Mouse (Mus musculus) CH12.LX (cell line): ENCODE data around the gene Emc1. TPM values are rescaled to one million over a fixed set of nuclear protein-coding genes. Genes with fewer than 3 reads are reported as not detected.
A peak's percentile ranks its signal among the peaks of the same experiment; 100 is the strongest.

Experiments used
- DNase-seq: peaks from one replicate; pipeline ENCODE4 v3.0.0-alpha.2; 2013; ENCODE audit errors: extremely low read depth
- H3K27ac ChIP-seq: 2 replicates; pipeline ENCODE4 v1.5.1; 2012; ENCODE audit warnings: low read depth, mild to moderate bottlenecking, control low read depth, moderate library complexity; ENCODE audit not compliant: insufficient read depth
- H3K27me3 ChIP-seq: replicated peaks from 2 replicates; pipeline ENCODE3; 2012; ENCODE audit warnings: inconsistent platforms
- H3K36me3 ChIP-seq, 2 experiments: replicated peaks in 1 of 2; 2 replicates each; pipeline versions ENCODE3 to v1.6.1; 2012; ENCODE audit warnings: inconsistent platforms in 1 of 2, low read length in 1 of 2, mild to moderate bottlenecking in 1 of 2, mixed read lengths in 1 of 2, moderate library complexity in 1 of 2; ENCODE audit not compliant: control insufficient read depth in 1 of 2, insufficient read depth in 1 of 2
- H3K4me1 ChIP-seq, 2 experiments: 2 replicates each; pipeline ENCODE4 v1.6.1; 2012; ENCODE audit warnings: inconsistent platforms in 1 of 2, moderate library complexity in 1 of 2; ENCODE audit not compliant: insufficient read depth in 2 of 2, control insufficient read depth in 1 of 2
- H3K4me2 ChIP-seq: 2 replicates; pipeline ENCODE4 v1.6.1; 2012; ENCODE audit warnings: low read depth, mild to moderate bottlenecking, control low read depth; ENCODE audit not compliant: poor library complexity, insufficient read depth, severe bottlenecking
- H3K4me3 ChIP-seq, 3 experiments: fragments of 150-350 bp in 1 of 3; sonication (generic) in 1 of 3; replicated peaks in 1 of 3; 2 replicates each; pipeline versions ENCODE3 to v1.5.1; 2011 to 2012; ENCODE audit warnings: low read depth in 2 of 3, low read length in 2 of 3, mild to moderate bottlenecking in 2 of 3, moderate library complexity in 2 of 3, control low read depth in 1 of 3, improper control_type of control experiment in 1 of 3, inconsistent platforms in 1 of 3, mixed read lengths in 1 of 3; ENCODE audit not compliant: poor library complexity in 1 of 3
- H3K79me2 ChIP-seq: replicated peaks from 2 replicates; pipeline ENCODE4 v1.6.1; 2012; ENCODE audit warnings: mild to moderate bottlenecking, moderate library complexity; ENCODE audit not compliant: control insufficient read depth, poor library complexity, insufficient read depth, severe bottlenecking; ENCODE audit errors: extremely low read depth
- H3K9ac ChIP-seq: 2 replicates; pipeline ENCODE4 v1.6.1; 2012; ENCODE audit warnings: low read depth, mild to moderate bottlenecking, control low read depth, moderate library complexity; ENCODE audit not compliant: insufficient read depth
- H3K9me3 ChIP-seq: replicated peaks from 2 replicates; pipeline ENCODE3; 2012; ENCODE audit warnings: low read length, inconsistent platforms, mixed read lengths
- CHD1 ChIP-seq: IDR thresholded peaks from 2 replicates; pipeline ENCODE4 v1.6.1; 2012; ENCODE audit warnings: low read depth, low read length, improper control_type of control experiment, inconsistent platforms
- ELF1 ChIP-seq: IDR thresholded peaks from 2 replicates; pipeline ENCODE4 v1.6.1; 2014; ENCODE audit warnings: low read depth, mild to moderate bottlenecking, inconsistent platforms, low read length, improper control_type of control experiment
- HCFC1 ChIP-seq: IDR thresholded peaks from 2 replicates; pipeline ENCODE4 v1.6.1; 2012; ENCODE audit warnings: low read depth, mild to moderate bottlenecking, inconsistent platforms, low read length, improper control_type of control experiment
- IRF4 ChIP-seq: IDR thresholded peaks from 2 replicates; pipeline ENCODE4 v1.6.1; 2014; ENCODE audit warnings: low read depth, mild to moderate bottlenecking, inconsistent platforms, low read length, improper control_type of control experiment
- JUN ChIP-seq: IDR thresholded peaks from 2 replicates; pipeline ENCODE4 v1.6.1; 2011; ENCODE audit warnings: low read depth, mild to moderate bottlenecking, low read length, improper control_type of control experiment, moderate library complexity; ENCODE audit not compliant: insufficient read depth
- JUND ChIP-seq: conservative IDR thresholded peaks from 2 replicates; pipeline ENCODE4 v1.6.1; 2011; ENCODE audit warnings: low read depth, low read length, improper control_type of control experiment
- KAT2A ChIP-seq: IDR thresholded peaks from 2 replicates; pipeline ENCODE4 v1.6.1; 2012; ENCODE audit warnings: low read length, improper control_type of control experiment, inconsistent platforms; ENCODE audit not compliant: insufficient replicate concordance
- MAFK ChIP-seq: IDR thresholded peaks from 2 replicates; pipeline ENCODE4 v1.6.1; 2011; ENCODE audit warnings: low read length, improper control_type of control experiment; ENCODE audit not compliant: insufficient replicate concordance
- MAZ ChIP-seq: IDR thresholded peaks from 2 replicates; pipeline ENCODE4 v1.6.1; 2012; ENCODE audit warnings: low read depth, mild to moderate bottlenecking, inconsistent platforms, low read length, improper control_type of control experiment, moderate library complexity
- MEF2A ChIP-seq: IDR thresholded peaks from 2 replicates; pipeline ENCODE4 v1.6.1; 2014; ENCODE audit warnings: low read depth, mild to moderate bottlenecking, inconsistent platforms, low read length, improper control_type of control experiment, borderline replicate concordance
- MYC ChIP-seq: IDR thresholded peaks from 2 replicates; pipeline ENCODE4 v1.6.1; 2011; ENCODE audit warnings: low read depth, mild to moderate bottlenecking, improper control_type of control experiment, low read length
- NELFE ChIP-seq: IDR thresholded peaks from 2 replicates; pipeline ENCODE4 v1.6.1; 2011; ENCODE audit warnings: low read depth, low read length, improper control_type of control experiment
- RCOR1 ChIP-seq: conservative IDR thresholded peaks from 2 replicates; pipeline ENCODE4 v1.6.1; 2012; ENCODE audit warnings: low read depth, mild to moderate bottlenecking, inconsistent platforms, low read length, improper control_type of control experiment
- SIN3A ChIP-seq: IDR thresholded peaks from 2 replicates; pipeline ENCODE4 v1.6.1; 2012; ENCODE audit warnings: low read length, improper control_type of control experiment, inconsistent platforms
- SMC3 ChIP-seq: IDR thresholded peaks from 2 replicates; pipeline ENCODE4 v1.6.1; 2011; ENCODE audit warnings: low read depth, low read length, improper control_type of control experiment
- TCF12 ChIP-seq: IDR thresholded peaks from 2 replicates; pipeline ENCODE4 v1.6.1; 2014; ENCODE audit warnings: low read depth, mild to moderate bottlenecking, inconsistent platforms, low read length, improper control_type of control experiment
- UBTF ChIP-seq: IDR thresholded peaks from 2 replicates; pipeline ENCODE4 v1.6.1; 2012; ENCODE audit warnings: low read depth, mild to moderate bottlenecking, inconsistent platforms, low read length, improper control_type of control experiment, moderate library complexity
- USF1 ChIP-seq: IDR thresholded peaks from 2 replicates; pipeline ENCODE4 v1.6.1; 2014; ENCODE audit warnings: low read depth, mild to moderate bottlenecking, inconsistent platforms, low read length, improper control_type of control experiment
- USF2 ChIP-seq: conservative IDR thresholded peaks from 2 replicates; pipeline ENCODE4 v1.6.1; 2011; ENCODE audit warnings: low read depth, low read length, improper control_type of control experiment
- ZMIZ1 ChIP-seq: IDR thresholded peaks from 2 replicates; pipeline ENCODE4 v1.6.1; 2012; ENCODE audit warnings: low read depth, mild to moderate bottlenecking, inconsistent platforms, low read length, improper control_type of control experiment
- dilution Hi-C: fragments of 300-500 bp; cut with MboI; formaldehyde crosslinking; loops from 2 replicates; pipeline ENCODE4 v1.14.3; 2020; ENCODE audit warnings: low sequenced_read_pairs; ENCODE audit not compliant: extremely low pct_unique_long_range_greater_than_20kb, extremely low pct_ligation_motif_present
- in situ Hi-C: fragments of 300-500 bp; cut with MboI; formaldehyde crosslinking; loops from 3 replicates; pipeline ENCODE4 v1.14.3; 2019; ENCODE audit warnings: low sequenced_read_pairs, low pct_ligation_motif_present, low pct_unique_long_range_greater_than_20kb, mixed read lengths
- polyA plus RNA-seq: library from polyadenylated mRNA; unstranded; fragments of >175 nt; gene quantifications from 2 replicates; pipeline ENCODE4 v1.2.1, GENCODE M21; 2012; ENCODE audit warnings: low read depth; ENCODE audit not compliant: insufficient read length
- total RNA-seq, 2 experiments: library from RNA; depleted of rRNA; stranded (reverse); fragments of 300-350 nt in 1 of 2; fragments of >200 nt in 1 of 2; gene quantifications; 2 replicates each; pipeline ENCODE4 v1.2.3; 2012 to 2014

Gene Emc1
- total and polyA plus RNA-seq, 3 experiments: 12.0 to 25.7 (median 19.1) TPM

DNA sequence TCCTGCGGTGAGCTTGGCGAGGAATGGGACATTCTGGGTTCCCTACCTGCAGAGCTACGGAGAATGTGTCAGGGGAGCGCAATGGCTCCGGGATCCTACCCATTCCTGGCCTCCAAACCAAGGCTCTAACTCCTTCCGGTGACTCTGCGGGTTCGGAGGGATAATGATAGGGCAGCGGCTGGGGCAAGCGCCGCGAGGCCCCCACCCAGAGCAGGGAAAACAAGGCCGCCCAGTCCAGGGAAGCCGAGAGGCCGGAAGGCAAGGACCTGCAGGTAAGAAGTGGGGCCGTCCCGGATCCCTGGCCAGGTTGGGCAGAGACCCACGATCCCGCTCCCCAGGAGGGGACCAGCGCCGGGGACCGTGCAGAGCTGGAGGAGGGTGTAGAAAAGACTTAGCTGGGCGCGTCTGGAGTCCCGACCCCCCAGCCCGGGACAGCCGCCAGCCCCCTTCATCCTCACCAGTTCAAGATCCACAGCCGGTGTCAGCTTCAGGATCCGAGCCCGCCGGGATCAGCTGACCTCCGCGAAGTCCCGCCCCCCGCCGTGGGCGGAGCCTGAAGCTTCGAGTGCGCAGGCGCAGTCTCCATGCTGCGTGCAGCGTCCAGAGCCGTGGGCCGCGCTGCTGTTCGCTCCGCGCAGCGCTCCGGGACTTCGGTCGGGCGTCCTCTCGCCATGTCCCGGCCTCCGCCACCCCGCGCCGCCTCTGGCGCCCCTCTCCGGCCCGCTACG, 42.1 kb upstream of the Emc1 start, which contains the start of the genes Pqlc2 and Akr7a5 (continued):
- no peak for TF ChIP-seq MAFK

DNA sequence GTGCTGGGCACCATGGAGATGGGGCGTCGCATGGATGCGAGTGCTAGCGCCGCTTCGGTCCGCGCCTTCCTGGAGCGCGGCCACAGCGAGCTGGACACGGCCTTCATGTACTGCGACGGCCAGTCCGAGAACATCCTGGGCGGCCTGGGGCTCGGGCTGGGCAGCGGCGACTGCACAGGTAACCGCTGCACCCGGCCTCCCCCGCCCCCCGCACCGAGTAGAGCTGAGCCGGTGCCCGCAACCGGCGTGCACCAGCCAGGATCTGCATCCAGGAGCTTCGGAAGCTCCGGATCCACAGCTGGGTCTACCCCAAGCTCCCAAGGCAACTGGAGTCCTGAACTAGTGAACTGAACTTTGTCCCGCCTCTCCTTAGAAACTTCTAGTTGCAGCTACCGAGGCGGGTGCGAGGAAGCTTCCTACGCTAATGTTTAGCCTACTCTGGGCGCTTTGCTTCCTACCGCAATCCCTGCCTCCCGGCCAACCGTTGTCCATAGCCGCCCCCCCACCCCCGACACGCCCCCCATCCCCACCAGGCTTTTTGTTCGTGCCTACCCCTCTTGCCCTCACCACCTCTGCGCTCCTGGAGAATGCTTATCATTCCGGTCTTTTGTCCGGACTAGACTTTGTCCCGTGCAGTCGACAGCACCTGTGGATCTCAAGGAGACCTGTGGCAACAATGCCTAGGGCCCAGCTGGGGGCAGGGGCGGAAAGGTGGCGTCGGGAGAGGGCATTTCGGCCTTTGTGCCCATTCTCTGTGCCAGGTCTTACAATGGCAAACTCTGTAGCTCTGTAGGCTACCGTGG, 41.3 kb upstream of the Emc1 start:
- H3K79me2 ChIP-seq: no peaks in the 10 kb centered on the region
- H3K4me2 ChIP-seq: peak overlapping the region; percentile 98
- peaks cover 32 to 71% of the 10 kb centered on the region in 2 experiments for H3K4me1 ChIP-seq
- no peak for DNase-seq
- peaks cover 8% of the 10 kb centered on the region for H3K27me3 ChIP-seq
- TF ChIP-seq SIN3A (0 out of 2 replicates have a peak, but pooled peaks have one; percentile 0), UBTF (0 out of 2 replicates have a peak, but pooled peaks have one; percentile 50), RCOR1 (no peak)
- H3K27ac ChIP-seq: no peak overlapping the region
- no peaks in the 10 kb centered on the region for H3K9me3 ChIP-seq
- H3K36me3 ChIP-seq: peaks cover 0 to 23% of the 10 kb centered on the region in 2 experiments
- peak overlapping the region; percentile 36 for H3K9ac ChIP-seq
- dilution Hi-C loops (no loop called here), in situ Hi-C loops (no loop called here)
- H3K4me3 ChIP-seq: peak overlapping the region; percentile 65 to 84 (median 83)

DNA sequence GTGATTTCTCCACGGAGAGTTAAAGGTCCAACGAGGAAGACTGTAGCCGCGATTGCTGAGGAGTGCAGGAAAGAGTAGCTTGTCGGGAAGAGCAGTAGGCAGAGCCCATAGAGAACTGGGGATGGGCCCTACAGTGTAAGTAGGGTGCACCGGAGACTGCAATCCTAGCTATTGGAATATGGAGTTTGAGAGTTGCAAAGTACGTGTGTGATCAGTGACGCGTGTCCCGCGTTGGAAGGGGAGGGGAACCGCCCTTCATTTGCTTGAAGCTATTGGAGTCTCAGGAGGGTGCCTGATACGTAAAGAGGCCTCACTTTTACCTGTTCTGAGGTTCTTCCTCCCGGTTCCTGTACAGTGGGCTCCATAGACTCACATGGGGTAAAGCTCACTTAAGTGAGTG, 40.7 kb upstream of the Emc1 start:
- H3K9me3 ChIP-seq: no peaks in the 10 kb centered on the region
- peak overlapping the region; percentile 36; the same call in 1 of the 2 replicates for H3K9ac ChIP-seq
- dilution Hi-C loops (no loop called here), in situ Hi-C loops (no loop called here)
- peaks cover 32 to 69% of the 10 kb centered on the region in 2 experiments for H3K4me1 ChIP-seq
- H3K27me3 ChIP-seq: peaks cover 8% of the 10 kb centered on the region
- TF ChIP-seq ZMIZ1 (no peak), MEF2A (no peak), MYC (no peak), MAZ (no peak), SMC3 (no peak), JUND (no peak), NELFE (no peak), KAT2A (no peak), TCF12 (no peak), USF1 (no peak), CHD1 (no peak), USF2 (no peak), MAFK (no peak), IRF4 (no peak), JUN (no peak), ELF1 (no peak), HCFC1 (no peak)
- no peak overlapping the region for H3K27ac ChIP-seq
- no peaks in the 10 kb centered on the region for H3K79me2 ChIP-seq
- DNase-seq: no peak
- H3K36me3 ChIP-seq: peaks cover 0 to 21% of the 10 kb centered on the region in 2 experiments
- H3K4me3 ChIP-seq: peak overlapping the region; percentile 36 to 84 (median 83)
- peak overlapping the region; percentile 98 for H3K4me2 ChIP-seq
